Mouse (Mus musculus): Measurements from ENCODE around the gene Sel1l3. TPM values are rescaled to one million over a fixed set of nuclear protein-coding genes. Genes with fewer than 3 reads are reported as not detected.

Gene Sel1l3
- total and polyA plus RNA-seq, 3 experiments: 0.01 TPM; not detected in 2

GRCm38 (mm10) chr5:53254154-53254553 lies 40.4 kb upstream of the Sel1l3 start:
- Histone ChIP-seq H3K36me3 (ENCODE audit: control insufficient read depth in 1 of 2, insufficient read depth in 2 of 2, low read length in 2 of 2) (no peaks in the 10 kb centered on the region), H3K4me3 (ENCODE audit: control insufficient read depth in 1 of 2, insufficient read depth in 1 of 2, low read depth in 2 of 2, low read length in 2 of 2) (no peak overlapping the region), H3K27me3 (ENCODE audit: control insufficient read depth in 1 of 2, insufficient read depth in 2 of 2, low read length in 2 of 2) (no peaks in the 10 kb centered on the region), H3K4me1 (ENCODE audit: control insufficient read depth in 1 of 2, insufficient read depth in 2 of 2, low read length in 2 of 2) (no peaks in the 10 kb centered on the region), H3K9me3 (replicated peaks; ENCODE audit: insufficient read depth, low read length) (no peaks in the 10 kb centered on the region), H3K9ac (ENCODE audit: control insufficient read depth, low read depth, low read length, poor library complexity, severe bottlenecking) (no peak overlapping the region), H3K79me2 (ENCODE audit: control insufficient read depth, insufficient read depth, low read length, poor library complexity) (no peaks in the 10 kb centered on the region), H3K27ac (ENCODE audit: control insufficient read depth, low read depth, low read length) (no peak overlapping the region)
- TF ChIP-seq ZMIZ1 (IDR thresholded peaks at IDR 0.05; ENCODE audit: low read depth, low read length) (no peak), TCF12 (IDR thresholded peaks at IDR 0.05; ENCODE audit: low read depth, low read length) (no peak), POLR2A (IDR thresholded peaks at IDR 0.05; ENCODE audit: control insufficient read depth in 1 of 2, insufficient read depth in 1 of 2, low read depth in 1 of 2, low read length in 2 of 2, poor library complexity in 1 of 2) (no peak), MAZ (IDR thresholded peaks at IDR 0.05; ENCODE audit: low read depth, low read length) (no peak), MEF2A (IDR thresholded peaks at IDR 0.05; ENCODE audit: extremely low read depth, insufficient replicate concordance, low read depth, low read length, poor library complexity, severe bottlenecking) (no peak), JUND (IDR thresholded peaks at IDR 0.05; ENCODE audit: low read depth, low read length) (no peak), BHLHE40 (IDR thresholded peaks at IDR 0.05; ENCODE audit: borderline replicate concordance, low read depth, low read length) (no peak), MAFK (IDR thresholded peaks at IDR 0.05; ENCODE audit: borderline replicate concordance, low read depth, low read length) (no peak), MAX (IDR thresholded peaks at IDR 0.05; ENCODE audit: low read length) (no peak), CTCF (IDR thresholded peaks at IDR 0.05 in 2 of 3, conservative IDR thresholded peaks at IDR 0.05 in 1 of 3; ENCODE audit: control insufficient read depth in 1 of 3, insufficient read depth in 1 of 3, low read depth in 2 of 3, low read length in 3 of 3, poor library complexity in 1 of 3, severe bottlenecking in 1 of 3) (no peak), E2F4 (IDR thresholded peaks at IDR 0.05; ENCODE audit: borderline replicate concordance, low read depth, low read length) (no peak), MYB (IDR thresholded peaks at IDR 0.05; ENCODE audit: low read depth, low read length) (no peak), ELF1 (IDR thresholded peaks at IDR 0.05; ENCODE audit: low read depth, low read length) (no peak), EP300 (IDR thresholded peaks at IDR 0.05; ENCODE audit: low read depth in 1 of 2, low read length in 2 of 2) (no peak), USF1 (IDR thresholded peaks at IDR 0.05; ENCODE audit: low read depth, low read length) (no peak), GATA1 (IDR thresholded peaks at IDR 0.05; ENCODE audit: low read depth, low read length) (no peak), USF2 (IDR thresholded peaks at IDR 0.05; ENCODE audit: borderline replicate concordance in 1 of 2, insufficient read depth in 1 of 2, low read depth in 1 of 2, low read length in 2 of 2) (no peak), UBTF (IDR thresholded peaks at IDR 0.05; ENCODE audit: borderline replicate concordance, insufficient read depth, low read depth, low read length) (no peak), TAL1 (IDR thresholded peaks at IDR 0.05; ENCODE audit: low read length) (no peak)
- no peak for DNase-seq (ENCODE audit: low read depth, low spot score)

DNA sequence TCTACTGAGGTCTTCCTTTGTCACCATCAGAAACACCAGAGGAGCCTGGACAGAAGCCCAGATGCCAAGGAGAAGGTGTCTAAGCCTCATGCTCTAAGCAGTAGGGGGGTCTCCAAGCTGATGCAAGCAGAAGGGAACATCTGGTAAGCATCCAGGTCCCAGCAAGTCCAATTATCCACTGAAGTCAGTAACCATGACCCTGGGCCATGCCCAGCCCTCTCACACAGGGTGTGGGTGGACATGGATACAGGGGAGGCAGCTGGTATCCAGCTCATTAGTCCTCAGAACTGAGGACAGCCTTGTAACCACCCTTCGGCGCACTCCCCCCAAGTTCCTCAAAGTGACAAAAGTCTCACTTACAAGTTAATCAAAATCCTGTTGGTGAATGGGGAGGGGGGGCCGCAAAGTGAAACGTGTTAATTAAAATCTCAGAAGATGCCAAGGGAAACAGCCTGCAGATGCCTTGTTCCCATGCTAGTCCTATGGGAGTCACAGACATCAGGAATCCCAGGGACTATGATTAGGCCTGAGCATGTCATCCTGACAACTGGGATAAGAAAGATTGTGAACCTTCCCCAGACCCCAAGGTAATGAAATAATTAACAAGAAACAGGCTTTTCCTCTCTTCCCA lies 35.8 kb upstream of the Sel1l3 start:
- no peaks in the 10 kb centered on the region for H3K79me2 ChIP-seq (ENCODE audit: control insufficient read depth, insufficient read depth, low read length, poor library complexity)
- no peak overlapping the region for H3K4me3 ChIP-seq (ENCODE audit: control insufficient read depth in 1 of 2, insufficient read depth in 1 of 2, low read depth in 2 of 2, low read length in 2 of 2)
- no peak for TF ChIP-seq ETS1 (IDR thresholded peaks at IDR 0.05; ENCODE audit: low read depth, low read length)
- no peak for DNase-seq (ENCODE audit: low read depth, low spot score)
- H3K9ac ChIP-seq (ENCODE audit: control insufficient read depth, low read depth, low read length, poor library complexity, severe bottlenecking): no peak overlapping the region
- H3K4me1 ChIP-seq (ENCODE audit: control insufficient read depth in 1 of 2, insufficient read depth in 2 of 2, low read length in 2 of 2): no peaks in the 10 kb centered on the region
- no peaks in the 10 kb centered on the region for H3K27me3 ChIP-seq (ENCODE audit: control insufficient read depth in 1 of 2, insufficient read depth in 2 of 2, low read length in 2 of 2)
- H3K9me3 ChIP-seq (replicated peaks; ENCODE audit: insufficient read depth, low read length): no peaks in the 10 kb centered on the region
- H3K27ac ChIP-seq (ENCODE audit: control insufficient read depth, low read depth, low read length): no peak overlapping the region
- H3K36me3 ChIP-seq (ENCODE audit: control insufficient read depth in 1 of 2, insufficient read depth in 2 of 2, low read length in 2 of 2): no peaks in the 10 kb centered on the region

All from MEL (cell line).